Mouse (Mus musculus): ENCODE results near the gene Gpr4. TPM values are rescaled to one million over a fixed set of nuclear protein-coding genes. Genes with fewer than 3 reads are reported as not detected.

Gpr4 gene
- polyA plus RNA-seq, 1 experiment from 2014 or later = 1.3 TPM

GRCm38 (mm10) chr7:19227883-19228792, 15.8 kb downstream of the Gpr4 start, which contains the start of gene Opa3:
Gene Opa3, plus strand, starts transcription at chr7:19228334.
- Histone ChIP-seq H3K4me1 (replicated peaks; ENCODE audit: control insufficient read depth, insufficient read depth, low read length) (peaks cover 18% of the 10 kb centered on the region; the same call in 1 of the 2 replicates), H3K27ac (ENCODE audit: low read depth, low read length) (peak within 1 kb of the TSS; percentile 98), H3K4me2 (replicated peaks; ENCODE audit: low read depth) (peak within 1 kb of the TSS; percentile 82), H3K36me3 (ENCODE audit: control insufficient read depth, insufficient read depth) (peaks cover 3% of the 10 kb centered on the region; the same call in 1 of the 2 replicates), H3K9me3 (ENCODE audit: control insufficient read depth) (no peaks in the 10 kb centered on the region), H3K27me3 (replicated peaks; ENCODE audit: control insufficient read depth, insufficient read depth, low read length) (no peaks in the 10 kb centered on the region), H3K4me3 (ENCODE audit: low read depth, low read length) (peak within 1 kb of the TSS; percentile 57), H3K9ac (ENCODE audit: low read depth, low read length) (peak within 1 kb of the TSS; percentile 68)
- WGBS = under 1% methylated on average over 91 of the region's 91 CpGs
- TF ChIP-seq CTCF (IDR thresholded peaks at IDR 0.05; ENCODE audit: low read depth) = peak; percentile 83
- peak; percentile 92 for ATAC-seq

GRCm38 (mm10) chr7:19228793-19229148, 16.4 kb downstream of the Gpr4 start:
- Histone ChIP-seq H3K36me3 (ENCODE audit: control insufficient read depth, insufficient read depth) (peaks cover 3% of the 10 kb centered on the region; the same call in 1 of the 2 replicates), H3K4me3 (ENCODE audit: low read depth, low read length) (peak overlapping the region; percentile 57), H3K9ac (ENCODE audit: low read depth, low read length) (peak overlapping the region; percentile 43), H3K27ac (ENCODE audit: low read depth, low read length) (peak overlapping the region; percentile 98), H3K9me3 (ENCODE audit: control insufficient read depth) (no peaks in the 10 kb centered on the region), H3K4me2 (replicated peaks; ENCODE audit: low read depth) (peak overlapping the region; percentile 81), H3K4me1 (replicated peaks; ENCODE audit: control insufficient read depth, insufficient read depth, low read length) (peaks cover 18% of the 10 kb centered on the region; the same call in 1 of the 2 replicates), H3K27me3 (replicated peaks; ENCODE audit: control insufficient read depth, insufficient read depth, low read length) (no peaks in the 10 kb centered on the region)
- under 1% methylated on average over 14 of the region's 14 CpGs for WGBS
- no peak for TF ChIP-seq CTCF (IDR thresholded peaks at IDR 0.05; ENCODE audit: low read depth)
- no peak for ATAC-seq

- H3K4me2 ChIP-seq (replicated peaks; ENCODE audit: low read depth) = peak overlapping the region; percentile 81
- peak overlapping the region; percentile 98 for H3K27ac ChIP-seq (ENCODE audit: low read depth, low read length)
- H3K9ac ChIP-seq (ENCODE audit: low read depth, low read length) = peak overlapping the region; percentile 43
- peaks cover 18% of the 10 kb centered on the region; the same call in 1 of the 2 replicates for H3K4me1 ChIP-seq (replicated peaks; ENCODE audit: control insufficient read depth, insufficient read depth, low read length)
- WGBS = 14% methylated on average over 5 of the region's 5 CpGs
- peak overlapping the region; percentile 57 for H3K4me3 ChIP-seq (ENCODE audit: low read depth, low read length)
- ATAC-seq = no peak
- H3K9me3 ChIP-seq (ENCODE audit: control insufficient read depth) = no peaks in the 10 kb centered on the region
- no peak for TF ChIP-seq CTCF (IDR thresholded peaks at IDR 0.05; ENCODE audit: low read depth)
- H3K27me3 ChIP-seq (replicated peaks; ENCODE audit: control insufficient read depth, insufficient read depth, low read length) = no peaks in the 10 kb centered on the region
- H3K36me3 ChIP-seq (ENCODE audit: control insufficient read depth, insufficient read depth) = peaks cover under 1% of the 10 kb centered on the region; the same call in 1 of the 2 replicates
Observed at GRCm38 (mm10) chr7:19229404-19229803, 17.1 kb downstream of the Gpr4 start.

- Histone ChIP-seq H3K9ac (ENCODE audit: low read depth, low read length) (no peak overlapping the region), H3K4me1 (replicated peaks; ENCODE audit: control insufficient read depth, insufficient read depth, low read length) (peaks cover 18% of the 10 kb centered on the region; the same call in 1 of the 2 replicates), H3K27me3 (replicated peaks; ENCODE audit: control insufficient read depth, insufficient read depth, low read length) (no peaks in the 10 kb centered on the region), H3K4me3 (ENCODE audit: low read depth, low read length) (no peak overlapping the region), H3K9me3 (ENCODE audit: control insufficient read depth) (no peaks in the 10 kb centered on the region), H3K27ac (ENCODE audit: low read depth, low read length) (peak overlapping the region; percentile 98), H3K4me2 (replicated peaks; ENCODE audit: low read depth) (peak overlapping the region; percentile 81), H3K36me3 (ENCODE audit: control insufficient read depth, insufficient read depth) (no peaks in the 10 kb centered on the region)
- 47% methylated on average over 2 of the region's 2 CpGs for WGBS
- TF ChIP-seq CTCF (IDR thresholded peaks at IDR 0.05; ENCODE audit: low read depth) = no peak
- no peak for ATAC-seq
Observed at GRCm38 (mm10) chr7:19230041-19230580, 17.8 kb downstream of the Gpr4 start.

GRCm38 (mm10) chr7:19230899-19231298, 18.6 kb downstream of the Gpr4 start:
- H3K27me3 ChIP-seq (replicated peaks; ENCODE audit: control insufficient read depth, insufficient read depth, low read length) = no peaks in the 10 kb centered on the region
- H3K9ac ChIP-seq (ENCODE audit: low read depth, low read length) = no peak overlapping the region
- no peak overlapping the region for H3K4me2 ChIP-seq (replicated peaks; ENCODE audit: low read depth)
- no peaks in the 10 kb centered on the region for H3K9me3 ChIP-seq (ENCODE audit: control insufficient read depth)
- peak overlapping the region; percentile 98 for H3K27ac ChIP-seq (ENCODE audit: low read depth, low read length)
- no peak overlapping the region for H3K4me3 ChIP-seq (ENCODE audit: low read depth, low read length)
- no peaks in the 10 kb centered on the region for H3K36me3 ChIP-seq (ENCODE audit: control insufficient read depth, insufficient read depth)
- H3K4me1 ChIP-seq (replicated peaks; ENCODE audit: control insufficient read depth, insufficient read depth, low read length) = peaks cover 24% of the 10 kb centered on the region; the same call in 1 of the 2 replicates
- WGBS = 93% methylated on average over 5 of the region's 5 CpGs
- no peak for TF ChIP-seq CTCF (IDR thresholded peaks at IDR 0.05; ENCODE audit: low read depth)
- no peak for ATAC-seq

GRCm38 (mm10) chr7:19231849-19232248, 19.5 kb downstream of the Gpr4 start:
- ATAC-seq = no peak
- H3K9ac ChIP-seq (ENCODE audit: low read depth, low read length) = no peak overlapping the region
- no peaks in the 10 kb centered on the region for H3K9me3 ChIP-seq (ENCODE audit: control insufficient read depth)
- no peaks in the 10 kb centered on the region for H3K36me3 ChIP-seq (ENCODE audit: control insufficient read depth, insufficient read depth)
- no peak overlapping the region for H3K4me2 ChIP-seq (replicated peaks; ENCODE audit: low read depth)
- peak overlapping the region; percentile 71 for H3K27ac ChIP-seq (ENCODE audit: low read depth, low read length)
- H3K4me3 ChIP-seq (ENCODE audit: low read depth, low read length) = no peak overlapping the region
- H3K4me1 ChIP-seq (replicated peaks; ENCODE audit: control insufficient read depth, insufficient read depth, low read length) = peaks cover 24% of the 10 kb centered on the region; the same call in 1 of the 2 replicates
- no peaks in the 10 kb centered on the region for H3K27me3 ChIP-seq (replicated peaks; ENCODE audit: control insufficient read depth, insufficient read depth, low read length)
- WGBS = 59% methylated on average over 3 of the region's 3 CpGs
- no peak for TF ChIP-seq CTCF (IDR thresholded peaks at IDR 0.05; ENCODE audit: low read depth)

Measured in intestine, postnatal 0 days (tissue).